Mouse (Mus musculus) limb, embryonic 11.5 days (tissue): ENCODE results near the gene Bcar3. TPM values are rescaled to one million over a fixed set of nuclear protein-coding genes. Genes with fewer than 3 reads are reported as not detected.

Experiments
- ATAC-seq: fragments of 200-750 bp; cut with Nextera tagmentation; 2 replicates; pipeline ENCODE4 v1.8.0; 2017; ENCODE audit warnings: low read depth; ENCODE audit not compliant: insufficient number of reproducible peaks, low FRiP score, low TSS enrichment
- DNase-seq: peaks from one replicate; pipeline ENCODE4 v3.0.0-alpha.2; 2015; ENCODE audit warnings: low spot score
- H3K27ac ChIP-seq: fragments of 300-500 bp; sonication (generic); replicated peaks from 2 replicates; pipeline ENCODE4 v1.5.1; 2014; ENCODE audit warnings: low read depth, mild to moderate bottlenecking, low read length
- H3K27me3 ChIP-seq: fragments of 300-500 bp; sonication (generic); 2 replicates; pipeline ENCODE4 v1.6.1; 2014; ENCODE audit warnings: mild to moderate bottlenecking, low read length, mixed read lengths; ENCODE audit not compliant: control insufficient read depth, insufficient read depth
- H3K36me3 ChIP-seq: fragments of 300-500 bp; sonication (generic); 2 replicates; pipeline ENCODE4 v1.6.1; 2014; ENCODE audit warnings: mild to moderate bottlenecking, low read length, moderate library complexity, mixed read lengths; ENCODE audit not compliant: control insufficient read depth, insufficient read depth
- H3K4me1 ChIP-seq: fragments of 300-500 bp; sonication (generic); 2 replicates; pipeline ENCODE4 v1.6.1; 2014; ENCODE audit warnings: low read length, mixed read lengths; ENCODE audit not compliant: control insufficient read depth, insufficient read depth
- H3K4me2 ChIP-seq: fragments of 300-500 bp; sonication (generic); 2 replicates; pipeline ENCODE4 v1.6.1; 2014; ENCODE audit warnings: low read depth, mild to moderate bottlenecking, moderate library complexity; ENCODE audit not compliant: severe bottlenecking
- H3K4me3 ChIP-seq: fragments of 300-500 bp; sonication (generic); 2 replicates; pipeline ENCODE4 v1.5.1; 2014; ENCODE audit warnings: low read depth, low read length
- H3K9ac ChIP-seq: fragments of 300-500 bp; sonication (generic); 2 replicates; pipeline ENCODE4 v1.6.1; 2014; ENCODE audit warnings: mild to moderate bottlenecking, low read length
- H3K9me3 ChIP-seq: fragments of 300-500 bp; sonication (generic); 2 replicates; pipeline ENCODE4 v1.6.1; 2016; ENCODE audit warnings: low read length; ENCODE audit not compliant: control insufficient read depth
- WGBS: fragments of 180-500 bp; shearing (Covaris S2); extraction: QIAGEN DNeasy Blood & Tissue Kit; methylation state at CpG from one replicate; pipeline ENCODE4 v1.1.7; 2014; 5-methylcytosine and 5-hydroxymethylcytosine counted together
- polyA plus RNA-seq: library from polyadenylated mRNA; unstranded; fragments of >200 nt; fragmentation: Nextera tagmentation; extraction: Ambion mirVana; gene quantifications from 2 replicates; pipeline ENCODE4 v1.2.1, GENCODE M21; 2014

The Bcar3 gene
- polyA plus RNA-seq, 1 experiment from 2014 or later: 3.8 TPM

- Histone ChIP-seq H3K9ac (no peak overlapping the region), H3K4me2 (no peak overlapping the region), H3K27me3 (no peaks in the 10 kb centered on the region), H3K4me3 (no peak overlapping the region), H3K36me3 (peaks cover 4% of the 10 kb centered on the region; the same call in 1 of the 2 replicates), H3K9me3 (no peaks in the 10 kb centered on the region), H3K27ac (no peak overlapping the region), H3K4me1 (no peaks in the 10 kb centered on the region)
- WGBS: 85% methylated on average over 8 of the region's 8 CpGs
- DNase-seq (no peak), ATAC-seq (no peak)
Observed at GRCm38 (mm10) chr3:122535938-122536703, 242.2 kb downstream of the Bcar3 start.

GRCm38 (mm10) chr3:122538851-122539250 is 244.9 kb downstream of the Bcar3 start:
- WGBS: 93% methylated on average over 2 of the region's 2 CpGs
- Histone ChIP-seq H3K9ac (no peak overlapping the region), H3K4me2 (no peak overlapping the region), H3K27me3 (no peaks in the 10 kb centered on the region), H3K4me3 (no peak overlapping the region), H3K36me3 (peaks cover 7% of the 10 kb centered on the region; the same call in 1 of the 2 replicates), H3K9me3 (no peaks in the 10 kb centered on the region), H3K27ac (no peak overlapping the region), H3K4me1 (no peaks in the 10 kb centered on the region)
- DNase-seq (no peak), ATAC-seq (no peak)

- no peak overlapping the region for H3K27ac ChIP-seq
- H3K9me3 ChIP-seq: no peaks in the 10 kb centered on the region
- no peak overlapping the region for H3K4me2 ChIP-seq
- ATAC-seq: no peak
- no peaks in the 10 kb centered on the region for H3K4me1 ChIP-seq
- 83% methylated on average over 17 of the region's 17 CpGs for WGBS
- H3K9ac ChIP-seq: no peak overlapping the region
- H3K4me3 ChIP-seq: no peak overlapping the region
- H3K36me3 ChIP-seq: peaks cover 10% of the 10 kb centered on the region; the same call in 1 of the 2 replicates
- DNase-seq: no peak
- no peaks in the 10 kb centered on the region for H3K27me3 ChIP-seq
Observed at GRCm38 (mm10) chr3:122539961-122540690, 246.2 kb downstream of the Bcar3 start.

- Histone ChIP-seq H3K4me2 (no peak overlapping the region), H3K4me1 (no peaks in the 10 kb centered on the region), H3K4me3 (no peak overlapping the region), H3K36me3 (peaks cover 10% of the 10 kb centered on the region; the same call in 1 of the 2 replicates), H3K27ac (no peak overlapping the region), H3K9ac (no peak overlapping the region), H3K27me3 (no peaks in the 10 kb centered on the region), H3K9me3 (no peaks in the 10 kb centered on the region)
- DNase-seq: no peak
- WGBS: 92% methylated on average over 4 of the region's 4 CpGs
- ATAC-seq: no peak
Observed at GRCm38 (mm10) chr3:122540918-122541317, 247.0 kb downstream of the Bcar3 start.

- H3K9me3 ChIP-seq: no peaks in the 10 kb centered on the region
- no peak overlapping the region for H3K27ac ChIP-seq
- H3K27me3 ChIP-seq: no peaks in the 10 kb centered on the region
- no peaks in the 10 kb centered on the region for H3K4me1 ChIP-seq
- H3K4me3 ChIP-seq: no peak overlapping the region
- DNase-seq (no peak), ATAC-seq (no peak)
- no peak overlapping the region for H3K4me2 ChIP-seq
- peaks cover 11% of the 10 kb centered on the region; the same call in 1 of the 2 replicates for H3K36me3 ChIP-seq
- H3K9ac ChIP-seq: no peak overlapping the region
- WGBS: 93% methylated on average over 2 of the region's 2 CpGs
Observed at GRCm38 (mm10) chr3:122545346-122545745, 251.4 kb downstream of the Bcar3 start.

GRCm38 (mm10) chr3:122547469-122547868 is 253.5 kb downstream of the Bcar3 start:
- Histone ChIP-seq H3K9ac (no peak overlapping the region), H3K27ac (no peak overlapping the region), H3K27me3 (no peaks in the 10 kb centered on the region), H3K9me3 (no peaks in the 10 kb centered on the region), H3K4me2 (no peak overlapping the region), H3K4me1 (no peaks in the 10 kb centered on the region), H3K36me3 (peaks cover 7% of the 10 kb centered on the region; the same call in 1 of the 2 replicates), H3K4me3 (no peak overlapping the region)
- ATAC-seq (no peak), DNase-seq (no peak)
- 84% methylated on average over 4 of the region's 4 CpGs for WGBS

- Histone ChIP-seq H3K27ac (no peak overlapping the region), H3K27me3 (no peaks in the 10 kb centered on the region), H3K4me2 (no peak overlapping the region), H3K9ac (no peak overlapping the region), H3K4me3 (no peak overlapping the region), H3K9me3 (no peaks in the 10 kb centered on the region), H3K36me3 (peaks cover 4% of the 10 kb centered on the region; the same call in 1 of the 2 replicates), H3K4me1 (no peaks in the 10 kb centered on the region)
- no peak for ATAC-seq
- WGBS: 94% methylated on average over 3 of the region's 3 CpGs
- DNase-seq: no peak
Observed at GRCm38 (mm10) chr3:122551174-122551573, 257.2 kb downstream of the Bcar3 start.

GRCm38 (mm10) chr3:122557766-122558165 is 263.8 kb downstream of the Bcar3 start:
- H3K36me3 ChIP-seq: no peaks in the 10 kb centered on the region
- WGBS: 72% methylated on average over 2 of the region's 2 CpGs
- H3K27me3 ChIP-seq: no peaks in the 10 kb centered on the region

More at GRCm38 (mm10) chr3:122557766-122558165, 263.8 kb downstream of the Bcar3 start:
- Histone ChIP-seq H3K4me1 (no peaks in the 10 kb centered on the region), H3K9ac (no peak overlapping the region), H3K4me3 (no peak overlapping the region), H3K4me2 (no peak overlapping the region), H3K27ac (no peak overlapping the region), H3K9me3 (no peaks in the 10 kb centered on the region)
- DNase-seq: no peak
- no peak for ATAC-seq
